Mouse (Mus musculus) CH12.LX (cell line): ENCODE measurements around the gene Plaur. TPM values are rescaled to one million over a fixed set of nuclear protein-coding genes. Genes with fewer than 3 reads are reported as not detected.

Source experiments
- DNase-seq: peaks from one replicate; pipeline ENCODE4 v3.0.0-alpha.2; 2013; ENCODE audit errors: extremely low read depth
- H3K27ac ChIP-seq: 2 replicates; pipeline ENCODE4 v1.5.1; 2012; ENCODE audit warnings: low read depth, mild to moderate bottlenecking, control low read depth, moderate library complexity; ENCODE audit not compliant: insufficient read depth
- H3K27me3 ChIP-seq: replicated peaks from 2 replicates; pipeline ENCODE3; 2012; ENCODE audit warnings: inconsistent platforms
- H3K36me3 ChIP-seq, 2 experiments: replicated peaks in 1 of 2; 2 replicates each; pipeline versions ENCODE3 to v1.6.1; 2012; ENCODE audit warnings: inconsistent platforms in 1 of 2, low read length in 1 of 2, mild to moderate bottlenecking in 1 of 2, mixed read lengths in 1 of 2, moderate library complexity in 1 of 2; ENCODE audit not compliant: control insufficient read depth in 1 of 2, insufficient read depth in 1 of 2
- H3K4me1 ChIP-seq, 2 experiments: 2 replicates each; pipeline ENCODE4 v1.6.1; 2012; ENCODE audit warnings: inconsistent platforms in 1 of 2, moderate library complexity in 1 of 2; ENCODE audit not compliant: insufficient read depth in 2 of 2, control insufficient read depth in 1 of 2
- H3K4me2 ChIP-seq: 2 replicates; pipeline ENCODE4 v1.6.1; 2012; ENCODE audit warnings: low read depth, mild to moderate bottlenecking, control low read depth; ENCODE audit not compliant: poor library complexity, insufficient read depth, severe bottlenecking
- H3K4me3 ChIP-seq, 3 experiments: fragments of 150-350 bp in 1 of 3; sonication (generic) in 1 of 3; replicated peaks in 1 of 3; 2 replicates each; pipeline versions ENCODE3 to v1.5.1; 2011 to 2012; ENCODE audit warnings: low read depth in 2 of 3, low read length in 2 of 3, mild to moderate bottlenecking in 2 of 3, moderate library complexity in 2 of 3, control low read depth in 1 of 3, improper control_type of control experiment in 1 of 3, inconsistent platforms in 1 of 3, mixed read lengths in 1 of 3; ENCODE audit not compliant: poor library complexity in 1 of 3
- H3K79me2 ChIP-seq: replicated peaks from 2 replicates; pipeline ENCODE4 v1.6.1; 2012; ENCODE audit warnings: mild to moderate bottlenecking, moderate library complexity; ENCODE audit not compliant: control insufficient read depth, poor library complexity, insufficient read depth, severe bottlenecking; ENCODE audit errors: extremely low read depth
- H3K9ac ChIP-seq: 2 replicates; pipeline ENCODE4 v1.6.1; 2012; ENCODE audit warnings: low read depth, mild to moderate bottlenecking, control low read depth, moderate library complexity; ENCODE audit not compliant: insufficient read depth
- H3K9me3 ChIP-seq: replicated peaks from 2 replicates; pipeline ENCODE3; 2012; ENCODE audit warnings: low read length, inconsistent platforms, mixed read lengths
- BHLHE40 ChIP-seq: IDR thresholded peaks from 2 replicates; pipeline ENCODE4 v1.6.1; 2011; ENCODE audit warnings: mild to moderate bottlenecking, low read depth, low read length, improper control_type of control experiment
- CHD1 ChIP-seq: IDR thresholded peaks from 2 replicates; pipeline ENCODE4 v1.6.1; 2012; ENCODE audit warnings: low read depth, low read length, improper control_type of control experiment, inconsistent platforms
- CHD2 ChIP-seq: IDR thresholded peaks from 2 replicates; pipeline ENCODE4 v1.6.1; 2011; ENCODE audit warnings: low read length, improper control_type of control experiment
- CTCF ChIP-seq, 2 experiments: IDR thresholded peaks in 1 of 2; conservative IDR thresholded peaks in 1 of 2; 2 replicates each; pipeline ENCODE4 v1.5.1; 2011 to 2012; ENCODE audit warnings: low read depth in 2 of 2, low read length in 2 of 2, improper control_type of control experiment in 1 of 2, inconsistent platforms in 1 of 2, mild to moderate bottlenecking in 1 of 2, moderate library complexity in 1 of 2
- E2F4 ChIP-seq: IDR thresholded peaks from 2 replicates; pipeline ENCODE4 v1.6.1; 2011; ENCODE audit warnings: low read depth, low read length, improper control_type of control experiment; ENCODE audit not compliant: insufficient replicate concordance
- ELF1 ChIP-seq: IDR thresholded peaks from 2 replicates; pipeline ENCODE4 v1.6.1; 2014; ENCODE audit warnings: low read depth, mild to moderate bottlenecking, inconsistent platforms, low read length, improper control_type of control experiment
- EP300 ChIP-seq: IDR thresholded peaks from 2 replicates; pipeline ENCODE4 v1.6.1; 2011; ENCODE audit warnings: low read length, improper control_type of control experiment
- ETS1 ChIP-seq: conservative IDR thresholded peaks from 2 replicates; pipeline ENCODE4 v1.6.1; 2012; ENCODE audit warnings: low read depth, mild to moderate bottlenecking, inconsistent platforms, low read length, improper control_type of control experiment, moderate library complexity
- GABPA ChIP-seq: IDR thresholded peaks from 2 replicates; pipeline ENCODE4 v1.6.1; 2012; ENCODE audit warnings: low read depth, low read length, improper control_type of control experiment, inconsistent platforms; ENCODE audit not compliant: insufficient replicate concordance
- HCFC1 ChIP-seq: IDR thresholded peaks from 2 replicates; pipeline ENCODE4 v1.6.1; 2012; ENCODE audit warnings: low read depth, mild to moderate bottlenecking, inconsistent platforms, low read length, improper control_type of control experiment
- IRF4 ChIP-seq: IDR thresholded peaks from 2 replicates; pipeline ENCODE4 v1.6.1; 2014; ENCODE audit warnings: low read depth, mild to moderate bottlenecking, inconsistent platforms, low read length, improper control_type of control experiment
- JUN ChIP-seq: IDR thresholded peaks from 2 replicates; pipeline ENCODE4 v1.6.1; 2011; ENCODE audit warnings: low read depth, mild to moderate bottlenecking, low read length, improper control_type of control experiment, moderate library complexity; ENCODE audit not compliant: insufficient read depth
- JUND ChIP-seq: conservative IDR thresholded peaks from 2 replicates; pipeline ENCODE4 v1.6.1; 2011; ENCODE audit warnings: low read depth, low read length, improper control_type of control experiment
- KAT2A ChIP-seq: IDR thresholded peaks from 2 replicates; pipeline ENCODE4 v1.6.1; 2012; ENCODE audit warnings: low read length, improper control_type of control experiment, inconsistent platforms; ENCODE audit not compliant: insufficient replicate concordance
- MAFK ChIP-seq: IDR thresholded peaks from 2 replicates; pipeline ENCODE4 v1.6.1; 2011; ENCODE audit warnings: low read length, improper control_type of control experiment; ENCODE audit not compliant: insufficient replicate concordance
- MAX ChIP-seq: IDR thresholded peaks from 2 replicates; pipeline ENCODE4 v1.6.1; 2011; ENCODE audit warnings: low read length, improper control_type of control experiment
- MAZ ChIP-seq: IDR thresholded peaks from 2 replicates; pipeline ENCODE4 v1.6.1; 2012; ENCODE audit warnings: low read depth, mild to moderate bottlenecking, inconsistent platforms, low read length, improper control_type of control experiment, moderate library complexity
- MEF2A ChIP-seq: IDR thresholded peaks from 2 replicates; pipeline ENCODE4 v1.6.1; 2014; ENCODE audit warnings: low read depth, mild to moderate bottlenecking, inconsistent platforms, low read length, improper control_type of control experiment, borderline replicate concordance
- MXI1 ChIP-seq: IDR thresholded peaks from 2 replicates; pipeline ENCODE4 v1.6.1; 2011; ENCODE audit warnings: mild to moderate bottlenecking, low read depth, low read length, improper control_type of control experiment
- MYC ChIP-seq: IDR thresholded peaks from 2 replicates; pipeline ENCODE4 v1.6.1; 2011; ENCODE audit warnings: low read depth, mild to moderate bottlenecking, improper control_type of control experiment, low read length
- NRF1 ChIP-seq: IDR thresholded peaks from 2 replicates; pipeline ENCODE4 v1.6.1; 2014; ENCODE audit warnings: low read depth, mild to moderate bottlenecking, inconsistent platforms, low read length, improper control_type of control experiment, moderate library complexity
- PAX5 ChIP-seq: IDR thresholded peaks from 2 replicates; pipeline ENCODE4 v1.6.1; 2012; ENCODE audit warnings: low read length, inconsistent platforms, mixed read lengths
- POLR2A ChIP-seq: IDR thresholded peaks from 2 replicates; pipeline ENCODE4 v1.6.1; 2011; ENCODE audit warnings: low read depth, mild to moderate bottlenecking, improper control_type of control experiment, low read length
- POLR2AphosphoS2 ChIP-seq: IDR thresholded peaks from 2 replicates; pipeline ENCODE4 v1.6.1; 2011; ENCODE audit warnings: low read depth, low read length, improper control_type of control experiment
- RAD21 ChIP-seq: IDR thresholded peaks from 2 replicates; pipeline ENCODE4 v1.6.1; 2011; ENCODE audit warnings: low read depth, mild to moderate bottlenecking, low read length, improper control_type of control experiment, moderate library complexity
- RCOR1 ChIP-seq: conservative IDR thresholded peaks from 2 replicates; pipeline ENCODE4 v1.6.1; 2012; ENCODE audit warnings: low read depth, mild to moderate bottlenecking, inconsistent platforms, low read length, improper control_type of control experiment
- SIN3A ChIP-seq: IDR thresholded peaks from 2 replicates; pipeline ENCODE4 v1.6.1; 2012; ENCODE audit warnings: low read length, improper control_type of control experiment, inconsistent platforms
- SMC3 ChIP-seq: IDR thresholded peaks from 2 replicates; pipeline ENCODE4 v1.6.1; 2011; ENCODE audit warnings: low read depth, low read length, improper control_type of control experiment
- TBP ChIP-seq: conservative IDR thresholded peaks from 2 replicates; pipeline ENCODE4 v1.6.1; 2011; ENCODE audit warnings: low read depth, low read length, improper control_type of control experiment
- TCF12 ChIP-seq: IDR thresholded peaks from 2 replicates; pipeline ENCODE4 v1.6.1; 2014; ENCODE audit warnings: low read depth, mild to moderate bottlenecking, inconsistent platforms, low read length, improper control_type of control experiment
- UBTF ChIP-seq: IDR thresholded peaks from 2 replicates; pipeline ENCODE4 v1.6.1; 2012; ENCODE audit warnings: low read depth, mild to moderate bottlenecking, inconsistent platforms, low read length, improper control_type of control experiment, moderate library complexity
- USF1 ChIP-seq: IDR thresholded peaks from 2 replicates; pipeline ENCODE4 v1.6.1; 2014; ENCODE audit warnings: low read depth, mild to moderate bottlenecking, inconsistent platforms, low read length, improper control_type of control experiment
- USF2 ChIP-seq: conservative IDR thresholded peaks from 2 replicates; pipeline ENCODE4 v1.6.1; 2011; ENCODE audit warnings: low read depth, low read length, improper control_type of control experiment
- ZC3H11A ChIP-seq: IDR thresholded peaks from 2 replicates; pipeline ENCODE4 v1.6.1; 2012; ENCODE audit warnings: low read depth, mild to moderate bottlenecking, inconsistent platforms, low read length, improper control_type of control experiment
- ZKSCAN1 ChIP-seq: IDR thresholded peaks from 2 replicates; pipeline ENCODE4 v1.6.1; 2012; ENCODE audit warnings: low read depth, inconsistent platforms, low read length, improper control_type of control experiment, borderline replicate concordance
- ZMIZ1 ChIP-seq: IDR thresholded peaks from 2 replicates; pipeline ENCODE4 v1.6.1; 2012; ENCODE audit warnings: low read depth, mild to moderate bottlenecking, inconsistent platforms, low read length, improper control_type of control experiment
- ZNF384 ChIP-seq: IDR thresholded peaks from 2 replicates; pipeline ENCODE4 v1.6.1; 2012; ENCODE audit warnings: low read depth, low read length, improper control_type of control experiment, inconsistent platforms
- dilution Hi-C: fragments of 300-500 bp; cut with MboI; formaldehyde crosslinking; loops from 2 replicates; pipeline ENCODE4 v1.14.3; 2020; ENCODE audit warnings: low sequenced_read_pairs; ENCODE audit not compliant: extremely low pct_unique_long_range_greater_than_20kb, extremely low pct_ligation_motif_present
- in situ Hi-C: fragments of 300-500 bp; cut with MboI; formaldehyde crosslinking; loops from 3 replicates; pipeline ENCODE4 v1.14.3; 2019; ENCODE audit warnings: low sequenced_read_pairs, low pct_ligation_motif_present, low pct_unique_long_range_greater_than_20kb, mixed read lengths
- polyA plus RNA-seq: library from polyadenylated mRNA; unstranded; fragments of >175 nt; gene quantifications from 2 replicates; pipeline ENCODE4 v1.2.1, GENCODE M21; 2012; ENCODE audit warnings: low read depth; ENCODE audit not compliant: insufficient read length
- total RNA-seq, 2 experiments: library from RNA; depleted of rRNA; stranded (reverse); fragments of 300-350 nt in 1 of 2; fragments of >200 nt in 1 of 2; gene quantifications; 2 replicates each; pipeline ENCODE4 v1.2.3; 2012 to 2014

Gene Plaur
- total and polyA plus RNA-seq, 3 experiments: 0.13 to 0.72 (median 0.26) TPM

- Histone ChIP-seq H3K27me3 (peaks cover 2% of the 10 kb centered on the region), H3K27ac (peak within 1 kb of the TSS; percentile 83), H3K79me2 (0 out of 2 replicates have a peak, but pooled peaks cover 2% of the 10 kb centered on the region), H3K9ac (peak within 1 kb of the TSS; percentile 66), H3K4me3 (peak within 1 kb of the TSS; percentile 75 to 88 (median 76)), H3K9me3 (no peaks in the 10 kb centered on the region), H3K36me3 (peaks cover 0 to 15% of the 10 kb centered on the region in 2 experiments), H3K4me1 (peaks cover 0 to 25% of the 10 kb centered on the region in 2 experiments; a peak in 2 of 4 replicates), H3K4me2 (peak within 1 kb of the TSS; percentile 74)
- dilution Hi-C loops: no loop called here
- in situ Hi-C loops: no loop called here
- peak; percentile 92 for DNase-seq
- no peak for TF ChIP-seq ZKSCAN1
- no peak for TF ChIP-seq USF2
- no peak for TF ChIP-seq JUN
- no peak for TF ChIP-seq RAD21
- peak; percentile 92 for TF ChIP-seq MAX
- peak; percentile 88 for TF ChIP-seq BHLHE40
- no peak for TF ChIP-seq SMC3
- TF ChIP-seq POLR2AphosphoS2: peak; percentile 66; the same call in 1 of the 2 replicates
- TF ChIP-seq MAFK: no peak
- peak; percentile 94 for TF ChIP-seq POLR2A
- TF ChIP-seq MXI1: peak; percentile 88
- peak; percentile 59; the same call in 1 of the 2 replicates for TF ChIP-seq KAT2A
- TF ChIP-seq GABPA: no peak
- 0 out of 2 replicates have a peak, but pooled peaks have one; percentile 54 for TF ChIP-seq MEF2A
- TF ChIP-seq TBP: peak; percentile 52; the same call in 1 of the 2 replicates
- TF ChIP-seq IRF4: peak; percentile 72
- TF ChIP-seq ELF1: no peak; the same call in none of the 2 replicates
- TF ChIP-seq EP300: peak; percentile 38; the same call in 1 of the 2 replicates
- peak; percentile 31; the same call in 1 of the 2 replicates for TF ChIP-seq RCOR1
- TF ChIP-seq E2F4: 0 out of 2 replicates have a peak, but pooled peaks have one; percentile 31
- peak; percentile 68 for TF ChIP-seq HCFC1
- TF ChIP-seq USF1: no peak
- no peak for TF ChIP-seq JUND
- peak; percentile 75 for TF ChIP-seq SIN3A
- peak; percentile 63 for TF ChIP-seq ZMIZ1
- TF ChIP-seq PAX5: no peak
- peak; percentile 82 for TF ChIP-seq NRF1
- peak; percentile 75; the same call in 1 of the 2 replicates for TF ChIP-seq MAZ
- TF ChIP-seq CTCF (conservative IDR thresholded peaks at IDR 0.05 in 1 of 2, IDR thresholded peaks at IDR 0.05 in 1 of 2; ENCODE audit: low read depth in 2 of 2, low read length in 2 of 2): no peak
- peak; percentile 80; the same call in 1 of the 2 replicates for TF ChIP-seq MYC
- TF ChIP-seq ZNF384: peak; percentile 98
- TF ChIP-seq ZC3H11A: no peak
- TF ChIP-seq CHD1: no peak
- TF ChIP-seq UBTF: no peak
- peak; percentile 52 for TF ChIP-seq ETS1
- TF ChIP-seq CHD2: no peak; the same call in 1 of the 2 replicates
- TF ChIP-seq TCF12: peak; percentile 82
Measured at GRCm38 (mm10) chr7:24506838-24507725, 44.8 kb downstream of the Plaur start, which contains the start of gene Zfp428. TSS of gene Zfp428 (plus strand) at chr7:24507006.
